ENCODE assay signal across 26 mouse cellular contexts in genomic region chr6:22200133-22200532, GRCm38 (mm10).
"Had no signal": no experiment of that assay in that cellular context is flagged by ENCODE, and none has a peak within 500 bp of the region (broad histone marks: within the 10 kb centered on the region; RNA-seq: fewer than 3 reads in every experiment).

No protein-coding gene starts in this region.

- H3K36me3 ChIP-seq: heart, embryonic 12.5 days; hindbrain, embryonic 10.5 days; hindbrain, embryonic 12.5 days; intestine, embryonic 15.5 days; liver, embryonic 13.5 days had no signal

- H3K4me3 ChIP-seq: gastrocnemius, adult 2 months; heart, adult 2 months; heart, embryonic 12.5 days; hindbrain, embryonic 10.5 days; hindbrain, embryonic 12.5 days; intestine, embryonic 15.5 days; layer of hippocampus, adult 2 months; left cerebral cortex, adult 2 months; limb, embryonic 10.5 days; limb, embryonic 12.5 days; liver, embryonic 13.5 days had no signal

- ATAC-seq: hindbrain, embryonic 16.5 days; inflammation-experienced regulatory T-cells, adult 6 months; intestine, embryonic 15.5 days; intestine, postnatal 0 days had no signal

- H3K9me3 ChIP-seq: heart, embryonic 12.5 days; hindbrain, embryonic 10.5 days; hindbrain, embryonic 12.5 days; intestine, embryonic 15.5 days; limb, embryonic 10.5 days; limb, embryonic 12.5 days; liver, embryonic 13.5 days had no signal

- H3K27ac ChIP-seq: heart, adult 2 months; hindbrain, embryonic 10.5 days; hindbrain, embryonic 12.5 days; hindbrain, embryonic 14.5 days; intestine, embryonic 15.5 days; layer of hippocampus, adult 2 months; left cerebral cortex, adult 2 months; limb, embryonic 10.5 days; limb, embryonic 12.5 days; liver, embryonic 13.5 days had no signal

- H3K4me1 ChIP-seq: hindbrain, embryonic 12.5 days; intestine, embryonic 15.5 days; liver, embryonic 13.5 days had no signal

- H3K4me2 ChIP-seq: heart, embryonic 12.5 days; hindbrain, embryonic 12.5 days; hindbrain, embryonic 14.5 days; intestine, embryonic 15.5 days; limb, embryonic 12.5 days; liver, embryonic 11.5 days; liver, embryonic 13.5 days had no signal

- H3K9ac ChIP-seq: heart, embryonic 12.5 days; hindbrain, embryonic 12.5 days; hindbrain, embryonic 14.5 days; intestine, embryonic 15.5 days; limb, embryonic 12.5 days; liver, embryonic 13.5 days had no signal

- H3K27me3 ChIP-seq: heart, embryonic 12.5 days; hindbrain, embryonic 12.5 days; intestine, embryonic 15.5 days; limb, embryonic 12.5 days; liver, embryonic 13.5 days had no signal

- DNase-seq: gastrocnemius, adult 2 months; gastrocnemius, postnatal 10 days; gastrocnemius, postnatal 25 days; heart, adult 2 months; heart, postnatal 10 days; heart, postnatal 4 days; kidney, adult 18-20 months; kidney, adult 8-10 months; kidney, postnatal 10 days; kidney, postnatal 25 days; kidney, postnatal 4 days; liver; liver, embryonic 13.5 days had no signal
